Mouse (Mus musculus): ENCODE results near the gene 2900026A02Rik. TPM values are rescaled to one million over a fixed set of nuclear protein-coding genes. Genes with fewer than 3 reads are reported as not detected.

Gene 2900026A02Rik
- 0.98 and 1.2 TPM in 2 replicates for polyA plus RNA-seq (2014; fragmentation: Nextera tagmentation; extraction: Ambion mirVana)

DNA sequence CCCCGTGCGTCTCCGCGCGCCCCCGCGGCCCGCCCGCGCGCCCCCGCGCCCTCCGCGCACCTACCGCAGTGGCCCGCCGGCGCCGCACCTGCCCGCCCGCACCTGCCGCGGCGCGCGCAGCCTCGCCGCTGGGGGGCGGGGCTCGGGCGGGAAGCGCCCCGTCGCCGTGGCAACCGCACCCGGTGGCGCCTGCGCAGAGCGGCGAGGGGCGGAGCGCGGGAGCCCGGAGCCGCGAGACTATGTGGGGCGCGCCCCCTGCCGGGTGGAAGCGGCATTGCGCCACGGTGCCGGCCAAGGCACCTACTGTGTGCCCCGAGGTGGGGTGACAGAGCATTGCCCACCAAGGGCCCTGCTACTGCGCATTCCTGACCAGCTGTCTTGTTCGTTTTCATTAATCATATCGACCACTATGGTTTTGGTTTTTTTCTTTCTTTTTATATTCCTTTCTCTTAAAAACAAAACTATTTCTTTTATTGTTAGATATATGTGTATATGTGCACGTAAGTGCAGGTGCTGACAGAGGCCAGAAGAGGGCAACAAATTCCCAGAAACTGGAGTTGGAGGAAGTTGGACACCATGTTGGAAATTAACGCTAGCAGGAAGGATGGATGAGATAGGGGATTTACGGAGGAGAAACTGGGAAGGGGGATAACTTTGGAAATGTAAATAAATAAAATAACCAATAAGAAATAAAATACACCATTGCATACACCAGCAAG lies at the start of gene 2900026A02Rik:
2900026A02Rik (minus strand) TSS at position 90 of the 719 bp plus-strand sequence.
- 10% methylated on average over 47 of the region's 62 CpGs for WGBS
- H3K27me3 ChIP-seq (ENCODE audit: control insufficient read depth, insufficient read depth, low read length) = no peaks in the 10 kb centered on the region
- H3K4me2 ChIP-seq = peak within 1 kb of the TSS; percentile 95
- ATAC-seq (ENCODE audit: low FRiP score) = peak; percentile 47
- no peak within 1 kb of the TSS for H3K27ac ChIP-seq (ENCODE audit: low read depth, low read length)
- no peaks in the 10 kb centered on the region for H3K9me3 ChIP-seq (ENCODE audit: control insufficient read depth, low read length)
- no peaks in the 10 kb centered on the region for H3K36me3 ChIP-seq (ENCODE audit: control insufficient read depth, insufficient read depth, low read length)
- peak; percentile 98 for DNase-seq (ENCODE audit: low spot score, missing footprints)
- H3K4me1 ChIP-seq (ENCODE audit: control insufficient read depth, insufficient read depth, low read length) = peaks cover 9% of the 10 kb centered on the region
- H3K4me3 ChIP-seq (ENCODE audit: low read depth, low read length) = peak within 1 kb of the TSS; percentile 73
- peak within 1 kb of the TSS; percentile 75 for H3K9ac ChIP-seq (ENCODE audit: low read length)

DNA sequence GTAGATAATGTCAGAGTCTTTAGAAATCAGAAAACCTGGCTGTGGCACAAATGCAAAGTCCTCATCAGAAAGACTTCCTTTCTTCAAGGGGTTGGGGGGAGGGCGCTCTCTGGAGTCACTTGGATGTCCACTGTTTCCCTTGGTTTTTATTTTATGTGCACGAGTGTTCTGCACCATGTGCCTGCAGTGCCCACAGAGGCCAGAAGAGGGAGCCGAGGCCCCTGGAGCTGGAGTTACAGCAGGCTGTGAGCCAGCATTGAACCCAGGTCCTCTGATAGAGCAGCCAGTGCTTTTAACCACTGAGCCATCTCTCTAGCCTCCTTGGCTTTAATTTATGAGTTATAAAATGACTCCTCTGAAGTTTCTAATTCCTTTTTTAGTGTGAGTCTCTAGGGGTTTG lies 49.0 kb upstream of the 2900026A02Rik start:
- H3K4me3 ChIP-seq (ENCODE audit: low read depth, low read length) = no peak overlapping the region
- DNase-seq (ENCODE audit: low spot score, missing footprints) (no peak), ATAC-seq (ENCODE audit: low FRiP score) (no peak)
- H3K4me2 ChIP-seq = no peak overlapping the region
- H3K27me3 ChIP-seq (ENCODE audit: control insufficient read depth, insufficient read depth, low read length) = no peaks in the 10 kb centered on the region
- 0 out of 2 replicates have a peak, but pooled peaks cover 3% of the 10 kb centered on the region for H3K36me3 ChIP-seq (ENCODE audit: control insufficient read depth, insufficient read depth, low read length)
- no peak overlapping the region for H3K9ac ChIP-seq (ENCODE audit: low read length)
- WGBS = 87% methylated on average over 3 of the region's 3 CpGs
- no peaks in the 10 kb centered on the region for H3K9me3 ChIP-seq (ENCODE audit: control insufficient read depth, low read length)
- H3K4me1 ChIP-seq (ENCODE audit: control insufficient read depth, insufficient read depth, low read length) = no peaks in the 10 kb centered on the region
- H3K27ac ChIP-seq (ENCODE audit: low read depth, low read length) = no peak overlapping the region

GRCm38 (mm10) chr5:113268246-113268645 lies 47.2 kb upstream of the 2900026A02Rik start:
- Histone ChIP-seq H3K27me3 (ENCODE audit: control insufficient read depth, insufficient read depth, low read length) (no peaks in the 10 kb centered on the region), H3K9me3 (ENCODE audit: control insufficient read depth, low read length) (no peaks in the 10 kb centered on the region), H3K36me3 (ENCODE audit: control insufficient read depth, insufficient read depth, low read length) (0 out of 2 replicates have a peak, but pooled peaks cover 3% of the 10 kb centered on the region), H3K27ac (ENCODE audit: low read depth, low read length) (no peak overlapping the region), H3K4me2 (no peak overlapping the region), H3K4me3 (ENCODE audit: low read depth, low read length) (no peak overlapping the region), H3K4me1 (ENCODE audit: control insufficient read depth, insufficient read depth, low read length) (no peaks in the 10 kb centered on the region), H3K9ac (ENCODE audit: low read length) (no peak overlapping the region)
- DNase-seq (ENCODE audit: low spot score, missing footprints) (no peak), ATAC-seq (ENCODE audit: low FRiP score) (no peak)

GRCm38 (mm10) chr5:113265637-113266036 lies 44.6 kb upstream of the 2900026A02Rik start:
- DNase-seq (ENCODE audit: low spot score, missing footprints) (no peak), ATAC-seq (ENCODE audit: low FRiP score) (no peak)
- H3K4me2 ChIP-seq = no peak overlapping the region
- H3K4me1 ChIP-seq (ENCODE audit: control insufficient read depth, insufficient read depth, low read length) = no peaks in the 10 kb centered on the region
- WGBS = 83% methylated on average over 8 of the region's 8 CpGs
- H3K4me3 ChIP-seq (ENCODE audit: low read depth, low read length) = no peak overlapping the region
- no peak overlapping the region for H3K9ac ChIP-seq (ENCODE audit: low read length)
- no peak overlapping the region for H3K27ac ChIP-seq (ENCODE audit: low read depth, low read length)
- H3K27me3 ChIP-seq (ENCODE audit: control insufficient read depth, insufficient read depth, low read length) = no peaks in the 10 kb centered on the region
- H3K9me3 ChIP-seq (ENCODE audit: control insufficient read depth, low read length) = no peaks in the 10 kb centered on the region
- 0 out of 2 replicates have a peak, but pooled peaks cover 3% of the 10 kb centered on the region for H3K36me3 ChIP-seq (ENCODE audit: control insufficient read depth, insufficient read depth, low read length)

DNA sequence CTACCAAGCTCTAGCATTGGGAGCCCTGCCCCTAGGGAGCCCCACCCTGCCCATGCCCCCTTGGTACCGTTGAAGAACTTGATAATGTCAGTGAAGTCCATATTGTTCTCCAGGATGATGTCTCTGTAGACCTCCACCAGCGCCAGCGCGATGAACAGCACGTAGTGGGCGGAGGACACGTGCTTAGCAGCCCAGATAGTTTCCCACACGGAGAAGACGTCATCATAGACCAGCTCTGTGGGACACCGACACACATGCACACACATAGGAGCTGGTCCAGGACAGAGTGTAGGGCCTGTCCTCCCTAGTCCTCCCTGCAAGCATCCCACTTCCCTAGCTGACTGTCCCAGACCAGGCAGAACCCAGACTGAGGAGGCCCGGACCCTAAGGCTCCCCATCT lies 29.8 kb upstream of the 2900026A02Rik start:
- H3K4me2 ChIP-seq = no peak overlapping the region
- H3K9me3 ChIP-seq (ENCODE audit: control insufficient read depth, low read length) = no peaks in the 10 kb centered on the region
- no peaks in the 10 kb centered on the region for H3K4me1 ChIP-seq (ENCODE audit: control insufficient read depth, insufficient read depth, low read length)
- no peak for DNase-seq (ENCODE audit: low spot score, missing footprints)
- no peaks in the 10 kb centered on the region; the same call in 1 of the 2 replicates for H3K36me3 ChIP-seq (ENCODE audit: control insufficient read depth, insufficient read depth, low read length)
- ATAC-seq (ENCODE audit: low FRiP score) = no peak
- H3K27me3 ChIP-seq (ENCODE audit: control insufficient read depth, insufficient read depth, low read length) = no peaks in the 10 kb centered on the region
- no peak overlapping the region for H3K27ac ChIP-seq (ENCODE audit: low read depth, low read length)
- no peak overlapping the region for H3K9ac ChIP-seq (ENCODE audit: low read length)
- H3K4me3 ChIP-seq (ENCODE audit: low read depth, low read length) = no peak overlapping the region
- 95% methylated on average over 11 of the region's 11 CpGs for WGBS

- Histone ChIP-seq H3K36me3 (ENCODE audit: control insufficient read depth, insufficient read depth, low read length) (no peaks in the 10 kb centered on the region; the same call in 1 of the 2 replicates), H3K27ac (ENCODE audit: low read depth, low read length) (no peak overlapping the region), H3K4me3 (ENCODE audit: low read depth, low read length) (no peak overlapping the region), H3K27me3 (ENCODE audit: control insufficient read depth, insufficient read depth, low read length) (no peaks in the 10 kb centered on the region), H3K9ac (ENCODE audit: low read length) (no peak overlapping the region), H3K9me3 (ENCODE audit: control insufficient read depth, low read length) (no peaks in the 10 kb centered on the region), H3K4me1 (ENCODE audit: control insufficient read depth, insufficient read depth, low read length) (no peaks in the 10 kb centered on the region), H3K4me2 (no peak overlapping the region)
- DNase-seq (ENCODE audit: low spot score, missing footprints) = no peak
- no peak for ATAC-seq (ENCODE audit: low FRiP score)
- 90% methylated on average over 8 of the region's 8 CpGs for WGBS
Observed at GRCm38 (mm10) chr5:113249263-113249930, 28.4 kb upstream of the 2900026A02Rik start.

GRCm38 (mm10) chr5:113230196-113230595 lies 9.2 kb upstream of the 2900026A02Rik start:
- Histone ChIP-seq H3K36me3 (ENCODE audit: control insufficient read depth, insufficient read depth, low read length) (no peaks in the 10 kb centered on the region), H3K4me3 (ENCODE audit: low read depth, low read length) (no peak overlapping the region), H3K4me2 (no peak overlapping the region), H3K9me3 (ENCODE audit: control insufficient read depth, low read length) (no peaks in the 10 kb centered on the region), H3K9ac (ENCODE audit: low read length) (no peak overlapping the region), H3K27ac (ENCODE audit: low read depth, low read length) (no peak overlapping the region), H3K4me1 (ENCODE audit: control insufficient read depth, insufficient read depth, low read length) (peaks cover 4% of the 10 kb centered on the region; the same call in 1 of the 2 replicates), H3K27me3 (ENCODE audit: control insufficient read depth, insufficient read depth, low read length) (no peaks in the 10 kb centered on the region)
- DNase-seq (ENCODE audit: low spot score, missing footprints) (no peak), ATAC-seq (ENCODE audit: low FRiP score) (no peak)
- WGBS = 87% methylated on average over 5 of the region's 5 CpGs

- ATAC-seq (ENCODE audit: low FRiP score) = peak; percentile 75
- WGBS = 1% methylated on average over 13 of the region's 13 CpGs
- no peaks in the 10 kb centered on the region for H3K36me3 ChIP-seq (ENCODE audit: control insufficient read depth, insufficient read depth, low read length)
- H3K9ac ChIP-seq (ENCODE audit: low read length) = peak within 1 kb of the TSS; percentile 44; the same call in 1 of the 2 replicates
- no peak within 1 kb of the TSS for H3K4me3 ChIP-seq (ENCODE audit: low read depth, low read length)
- H3K9me3 ChIP-seq (ENCODE audit: control insufficient read depth, low read length) = no peaks in the 10 kb centered on the region
- DNase-seq (ENCODE audit: low spot score, missing footprints) = peak; percentile 99
- H3K27ac ChIP-seq (ENCODE audit: low read depth, low read length) = no peak within 1 kb of the TSS; the same call in 1 of the 2 replicates
- H3K27me3 ChIP-seq (ENCODE audit: control insufficient read depth, insufficient read depth, low read length) = no peaks in the 10 kb centered on the region
- H3K4me1 ChIP-seq (ENCODE audit: control insufficient read depth, insufficient read depth, low read length) = peaks cover 4% of the 10 kb centered on the region; the same call in 1 of the 2 replicates
- peak within 1 kb of the TSS; percentile 35 for H3K4me2 ChIP-seq
Observed at GRCm38 (mm10) chr5:113226632-113227102, 5.6 kb upstream of the 2900026A02Rik start, which contains the start of gene Tmem211. TSS of gene Tmem211 (plus strand) at chr5:113226909.
